Mouse (Mus musculus): ENCODE data around the gene Bend6.

DNA sequence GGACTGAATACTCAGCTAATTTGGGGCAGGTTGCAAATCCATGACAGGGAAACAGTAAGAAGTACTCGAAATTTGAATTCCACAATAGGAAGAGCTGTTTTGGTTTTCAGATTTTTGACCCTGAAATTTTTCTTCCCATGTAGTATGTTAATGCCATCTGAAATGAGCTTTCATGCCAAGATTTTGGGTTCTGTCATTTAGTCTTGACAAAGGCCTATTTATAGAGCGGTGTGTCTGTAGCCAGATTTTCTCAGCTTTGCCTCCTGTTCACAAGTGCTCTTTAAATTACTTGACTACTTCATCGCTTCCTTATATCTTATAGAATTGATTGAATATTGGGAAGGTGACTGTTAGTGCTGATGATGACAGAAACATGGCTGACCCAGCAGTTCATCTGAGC, 28.3 kb upstream of the Bend6 start:
- no peak for TF ChIP-seq CTCF (IDR thresholded peaks at IDR 0.05; ENCODE audit: borderline replicate concordance, insufficient read depth, low read length)
- no peak for TF ChIP-seq POLR2A (IDR thresholded peaks at IDR 0.05; ENCODE audit: low read depth, low read length)

All from embryonic fibroblast, embryonic 13.5 days (primary cell).